Mouse (Mus musculus) CH12.LX (cell line): ENCODE data around the gene Mfsd10. TPM values are rescaled to one million over a fixed set of nuclear protein-coding genes. Genes with fewer than 3 reads are reported as not detected.
"Not testable (repeated sequence)": the region's sequence is repeated elsewhere in the genome, so short reads cannot be mapped to it uniquely, and the experiment has no call there.

ENCODE experiments used
- DNase-seq: peaks from one replicate; pipeline ENCODE4 v3.0.0-alpha.2; 2013; ENCODE audit errors: extremely low read depth
- H3K27ac ChIP-seq: 2 replicates; pipeline ENCODE4 v1.5.1; 2012; ENCODE audit warnings: low read depth, mild to moderate bottlenecking, control low read depth, moderate library complexity; ENCODE audit not compliant: insufficient read depth
- H3K27me3 ChIP-seq: replicated peaks from 2 replicates; pipeline ENCODE3; 2012; ENCODE audit warnings: inconsistent platforms
- H3K36me3 ChIP-seq, 2 experiments: replicated peaks in 1 of 2; 2 replicates each; pipeline versions ENCODE3 to v1.6.1; 2012; ENCODE audit warnings: inconsistent platforms in 1 of 2, low read length in 1 of 2, mild to moderate bottlenecking in 1 of 2, mixed read lengths in 1 of 2, moderate library complexity in 1 of 2; ENCODE audit not compliant: control insufficient read depth in 1 of 2, insufficient read depth in 1 of 2
- H3K4me1 ChIP-seq, 2 experiments: 2 replicates each; pipeline ENCODE4 v1.6.1; 2012; ENCODE audit warnings: inconsistent platforms in 1 of 2, moderate library complexity in 1 of 2; ENCODE audit not compliant: insufficient read depth in 2 of 2, control insufficient read depth in 1 of 2
- H3K4me2 ChIP-seq: 2 replicates; pipeline ENCODE4 v1.6.1; 2012; ENCODE audit warnings: low read depth, mild to moderate bottlenecking, control low read depth; ENCODE audit not compliant: poor library complexity, insufficient read depth, severe bottlenecking
- H3K4me3 ChIP-seq, 3 experiments: fragments of 150-350 bp in 1 of 3; sonication (generic) in 1 of 3; replicated peaks in 1 of 3; 2 replicates each; pipeline versions ENCODE3 to v1.5.1; 2011 to 2012; ENCODE audit warnings: low read depth in 2 of 3, low read length in 2 of 3, mild to moderate bottlenecking in 2 of 3, moderate library complexity in 2 of 3, control low read depth in 1 of 3, improper control_type of control experiment in 1 of 3, inconsistent platforms in 1 of 3, mixed read lengths in 1 of 3; ENCODE audit not compliant: poor library complexity in 1 of 3
- H3K79me2 ChIP-seq: replicated peaks from 2 replicates; pipeline ENCODE4 v1.6.1; 2012; ENCODE audit warnings: mild to moderate bottlenecking, moderate library complexity; ENCODE audit not compliant: control insufficient read depth, poor library complexity, insufficient read depth, severe bottlenecking; ENCODE audit errors: extremely low read depth
- H3K9ac ChIP-seq: 2 replicates; pipeline ENCODE4 v1.6.1; 2012; ENCODE audit warnings: low read depth, mild to moderate bottlenecking, control low read depth, moderate library complexity; ENCODE audit not compliant: insufficient read depth
- H3K9me3 ChIP-seq: replicated peaks from 2 replicates; pipeline ENCODE3; 2012; ENCODE audit warnings: low read length, inconsistent platforms, mixed read lengths
- BHLHE40 ChIP-seq: IDR thresholded peaks from 2 replicates; pipeline ENCODE4 v1.6.1; 2011; ENCODE audit warnings: mild to moderate bottlenecking, low read depth, low read length, improper control_type of control experiment
- CHD2 ChIP-seq: IDR thresholded peaks from 2 replicates; pipeline ENCODE4 v1.6.1; 2011; ENCODE audit warnings: low read length, improper control_type of control experiment
- CTCF ChIP-seq, 2 experiments: IDR thresholded peaks in 1 of 2; conservative IDR thresholded peaks in 1 of 2; 2 replicates each; pipeline ENCODE4 v1.5.1; 2011 to 2012; ENCODE audit warnings: low read depth in 2 of 2, low read length in 2 of 2, improper control_type of control experiment in 1 of 2, inconsistent platforms in 1 of 2, mild to moderate bottlenecking in 1 of 2, moderate library complexity in 1 of 2
- ETS1 ChIP-seq: conservative IDR thresholded peaks from 2 replicates; pipeline ENCODE4 v1.6.1; 2012; ENCODE audit warnings: low read depth, mild to moderate bottlenecking, inconsistent platforms, low read length, improper control_type of control experiment, moderate library complexity
- IRF4 ChIP-seq: IDR thresholded peaks from 2 replicates; pipeline ENCODE4 v1.6.1; 2014; ENCODE audit warnings: low read depth, mild to moderate bottlenecking, inconsistent platforms, low read length, improper control_type of control experiment
- KAT2A ChIP-seq: IDR thresholded peaks from 2 replicates; pipeline ENCODE4 v1.6.1; 2012; ENCODE audit warnings: low read length, improper control_type of control experiment, inconsistent platforms; ENCODE audit not compliant: insufficient replicate concordance
- MEF2A ChIP-seq: IDR thresholded peaks from 2 replicates; pipeline ENCODE4 v1.6.1; 2014; ENCODE audit warnings: low read depth, mild to moderate bottlenecking, inconsistent platforms, low read length, improper control_type of control experiment, borderline replicate concordance
- POLR2A ChIP-seq: IDR thresholded peaks from 2 replicates; pipeline ENCODE4 v1.6.1; 2011; ENCODE audit warnings: low read depth, mild to moderate bottlenecking, improper control_type of control experiment, low read length
- POLR2AphosphoS2 ChIP-seq: IDR thresholded peaks from 2 replicates; pipeline ENCODE4 v1.6.1; 2011; ENCODE audit warnings: low read depth, low read length, improper control_type of control experiment
- SMC3 ChIP-seq: IDR thresholded peaks from 2 replicates; pipeline ENCODE4 v1.6.1; 2011; ENCODE audit warnings: low read depth, low read length, improper control_type of control experiment
- TCF12 ChIP-seq: IDR thresholded peaks from 2 replicates; pipeline ENCODE4 v1.6.1; 2014; ENCODE audit warnings: low read depth, mild to moderate bottlenecking, inconsistent platforms, low read length, improper control_type of control experiment
- USF1 ChIP-seq: IDR thresholded peaks from 2 replicates; pipeline ENCODE4 v1.6.1; 2014; ENCODE audit warnings: low read depth, mild to moderate bottlenecking, inconsistent platforms, low read length, improper control_type of control experiment
- USF2 ChIP-seq: conservative IDR thresholded peaks from 2 replicates; pipeline ENCODE4 v1.6.1; 2011; ENCODE audit warnings: low read depth, low read length, improper control_type of control experiment
- ZC3H11A ChIP-seq: IDR thresholded peaks from 2 replicates; pipeline ENCODE4 v1.6.1; 2012; ENCODE audit warnings: low read depth, mild to moderate bottlenecking, inconsistent platforms, low read length, improper control_type of control experiment
- ZNF384 ChIP-seq: IDR thresholded peaks from 2 replicates; pipeline ENCODE4 v1.6.1; 2012; ENCODE audit warnings: low read depth, low read length, improper control_type of control experiment, inconsistent platforms
- dilution Hi-C: fragments of 300-500 bp; cut with MboI; formaldehyde crosslinking; loops from 2 replicates; pipeline ENCODE4 v1.14.3; 2020; ENCODE audit warnings: low sequenced_read_pairs; ENCODE audit not compliant: extremely low pct_unique_long_range_greater_than_20kb, extremely low pct_ligation_motif_present
- in situ Hi-C: fragments of 300-500 bp; cut with MboI; formaldehyde crosslinking; loops from 3 replicates; pipeline ENCODE4 v1.14.3; 2019; ENCODE audit warnings: low sequenced_read_pairs, low pct_ligation_motif_present, low pct_unique_long_range_greater_than_20kb, mixed read lengths
- polyA plus RNA-seq: library from polyadenylated mRNA; unstranded; fragments of >175 nt; gene quantifications from 2 replicates; pipeline ENCODE4 v1.2.1, GENCODE M21; 2012; ENCODE audit warnings: low read depth; ENCODE audit not compliant: insufficient read length
- total RNA-seq, 2 experiments: library from RNA; depleted of rRNA; stranded (reverse); fragments of 300-350 nt in 1 of 2; fragments of >200 nt in 1 of 2; gene quantifications; 2 replicates each; pipeline ENCODE4 v1.2.3; 2012 to 2014

Mfsd10 gene
- total and polyA plus RNA-seq, 3 experiments = 42.1 to 92.6 (median 67.5) TPM

DNA sequence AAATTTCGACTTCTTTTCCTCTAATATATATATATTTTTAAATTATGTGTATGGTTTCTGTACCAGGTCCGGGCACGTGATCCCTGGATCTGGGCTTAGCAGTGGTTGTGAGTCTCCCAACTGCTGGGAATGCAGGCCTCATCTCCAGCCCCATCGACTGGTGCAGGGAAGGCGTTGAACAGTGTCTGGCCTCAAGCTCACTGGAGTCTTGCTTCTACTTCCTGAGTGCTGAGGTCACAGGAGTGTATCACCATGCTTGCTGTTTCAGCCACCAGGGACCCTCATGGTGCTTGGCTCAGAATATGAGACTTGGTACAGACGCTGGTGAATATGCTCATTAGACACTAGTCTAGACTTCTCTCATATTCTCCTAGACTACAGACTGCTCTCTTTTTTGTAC is 44.3 kb downstream of the Mfsd10 start:
- H3K27ac ChIP-seq = no peak overlapping the region
- H3K4me3 ChIP-seq = no peak overlapping the region
- in situ Hi-C loops = no loop called here
- no peak for DNase-seq
- peaks cover 0 to 6% of the 10 kb centered on the region in 2 experiments for H3K36me3 ChIP-seq
- no peak overlapping the region for H3K9ac ChIP-seq
- H3K4me1 ChIP-seq = no peaks in the 10 kb centered on the region
- H3K9me3 ChIP-seq = no peaks in the 10 kb centered on the region
- H3K79me2 ChIP-seq = no peaks in the 10 kb centered on the region
- dilution Hi-C loops = no loop called here
- no peak overlapping the region for H3K4me2 ChIP-seq
- H3K27me3 ChIP-seq = no peaks in the 10 kb centered on the region
- no peak for TF ChIP-seq CTCF (conservative IDR thresholded peaks at IDR 0.05 in 1 of 2, IDR thresholded peaks at IDR 0.05 in 1 of 2; ENCODE audit: low read depth in 2 of 2, low read length in 2 of 2)
- TF ChIP-seq ZNF384 = no peak
- no peak for TF ChIP-seq IRF4
- no peak for TF ChIP-seq BHLHE40
- no peak for TF ChIP-seq USF1
- TF ChIP-seq KAT2A = no peak
- TF ChIP-seq POLR2AphosphoS2 = no peak
- no peak for TF ChIP-seq USF2
- no peak for TF ChIP-seq POLR2A
- no peak for TF ChIP-seq ZC3H11A
- TF ChIP-seq ETS1 = no peak
- no peak for TF ChIP-seq MEF2A
- TF ChIP-seq SMC3 = no peak
- no peak for TF ChIP-seq CHD2

DNA sequence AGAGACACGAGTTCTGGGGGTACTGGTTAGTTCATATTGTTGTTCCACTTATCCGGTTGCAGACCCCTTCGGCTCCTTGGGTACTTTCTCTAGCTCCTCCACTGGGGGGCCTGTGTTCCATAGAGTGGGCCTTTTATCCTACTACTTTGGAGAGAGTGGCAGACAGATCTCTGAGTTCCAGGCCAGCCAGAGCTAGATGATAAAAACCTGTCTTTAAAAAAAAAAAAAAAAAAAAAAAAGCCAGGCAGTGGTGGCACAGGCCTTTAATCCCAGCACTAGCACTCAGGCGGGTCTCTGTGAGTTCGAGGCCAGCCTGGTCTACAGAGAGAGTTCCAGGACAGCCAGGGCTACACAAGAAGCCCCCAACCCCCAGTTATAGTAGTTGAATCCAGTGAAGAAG is 44.8 kb downstream of the Mfsd10 start:
- H3K79me2 ChIP-seq, dilution Hi-C loops, H3K27me3 ChIP-seq, DNase-seq, in situ Hi-C loops, H3K9me3 ChIP-seq, H3K4me3 ChIP-seq, H3K36me3 ChIP-seq, H3K4me1 ChIP-seq, H3K4me2 ChIP-seq, H3K27ac ChIP-seq, H3K9ac ChIP-seq: not testable (repeated sequence)

DNA sequence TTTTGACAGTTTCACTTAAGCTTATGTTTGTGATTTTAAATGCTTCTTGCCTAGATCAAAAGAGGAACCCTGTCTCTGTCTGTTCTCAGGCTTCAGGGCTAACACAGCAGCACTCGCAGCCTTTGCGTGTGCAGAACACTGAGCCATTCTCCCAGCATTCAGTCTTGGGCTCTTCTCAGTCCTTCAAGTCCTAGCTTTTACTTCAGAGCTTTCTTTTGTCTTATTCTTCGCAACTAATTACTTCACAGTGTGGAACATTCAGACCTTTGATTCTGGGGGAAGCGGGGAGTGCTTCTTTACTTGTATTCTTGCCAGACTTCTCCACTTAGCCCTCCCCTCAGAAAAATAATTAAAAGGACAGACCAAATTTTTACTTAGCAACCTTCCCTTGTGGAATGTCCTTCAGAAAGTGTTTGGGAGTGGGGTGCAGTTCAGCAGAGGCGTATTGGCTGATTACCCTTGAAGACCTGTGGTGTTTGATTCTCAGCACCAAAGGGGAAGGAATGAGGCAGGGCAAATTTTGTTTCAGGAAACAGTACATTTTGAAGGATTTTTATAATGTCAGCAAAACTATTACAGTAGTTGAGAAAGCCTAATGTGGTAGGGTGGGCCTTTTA is 45.5 kb downstream of the Mfsd10 start:
- Histone ChIP-seq H3K79me2 (no peaks in the 10 kb centered on the region), H3K36me3 (peaks cover 0 to 5% of the 10 kb centered on the region in 2 experiments), H3K4me1 (no peaks in the 10 kb centered on the region), H3K4me3 (no peak overlapping the region), H3K4me2 (no peak overlapping the region), H3K9me3 (no peaks in the 10 kb centered on the region), H3K27ac (no peak overlapping the region)
- DNase-seq = no peak
- in situ Hi-C loops = no loop called here
- dilution Hi-C loops = no loop called here
- TF ChIP-seq TCF12 = no peak
- TF ChIP-seq, all 38 proteins: peak for 0
- no peaks in the 10 kb centered on the region for H3K27me3 ChIP-seq
- no peak overlapping the region for H3K9ac ChIP-seq
